Mouse (Mus musculus) forebrain, embryonic 14.5 days (tissue): ENCODE results near the gene Hepacam. TPM values are rescaled to one million over a fixed set of nuclear protein-coding genes. Genes with fewer than 3 reads are reported as not detected.

ENCODE experiments used
- ATAC-seq: fragments of 200-750 bp; cut with Nextera tagmentation; 2 replicates; pipeline ENCODE4 v1.8.0; 2017; ENCODE audit warnings: mild to moderate bottlenecking, moderate library complexity
- DNase-seq: peaks from one replicate; pipeline ENCODE4 v3.0.0-alpha.2; 2015; ENCODE audit warnings: low spot score
- H3K27ac ChIP-seq: fragments of 300-500 bp; sonication (generic); 2 replicates; pipeline ENCODE4 v1.5.1; 2014; ENCODE audit warnings: low read depth, mild to moderate bottlenecking, control low read depth, low read length, moderate library complexity
- H3K27me3 ChIP-seq: fragments of 300-500 bp; sonication (generic); replicated peaks from 2 replicates; pipeline ENCODE4 v1.6.1; 2014; ENCODE audit warnings: low read length, control low read depth, mixed read lengths; ENCODE audit not compliant: control insufficient read depth, insufficient read depth
- H3K36me3 ChIP-seq: fragments of 300-500 bp; sonication (generic); 2 replicates; pipeline ENCODE4 v1.6.1; 2014; ENCODE audit warnings: low read length, control low read depth; ENCODE audit not compliant: control insufficient read depth, insufficient read depth
- H3K4me1 ChIP-seq: fragments of 300-500 bp; sonication (generic); 2 replicates; pipeline ENCODE4 v1.6.1; 2014; ENCODE audit warnings: antibody characterized with exemption, low read length, control low read depth; ENCODE audit not compliant: control insufficient read depth, insufficient read depth
- H3K4me2 ChIP-seq: fragments of 300-500 bp; sonication (generic); 2 replicates; pipeline ENCODE4 v1.6.1; 2014; ENCODE audit warnings: mild to moderate bottlenecking, control low read depth, low read length
- H3K4me3 ChIP-seq: fragments of 300-500 bp; sonication (generic); 2 replicates; pipeline ENCODE4 v1.5.1; 2014; ENCODE audit warnings: low read depth, low read length, control low read depth
- H3K9ac ChIP-seq: fragments of 300-500 bp; sonication (generic); 2 replicates; pipeline ENCODE4 v1.6.1; 2014; ENCODE audit warnings: mild to moderate bottlenecking, low read length, control low read depth, moderate library complexity
- H3K9me3 ChIP-seq: fragments of 300-500 bp; sonication (generic); replicated peaks from 2 replicates; pipeline ENCODE4 v1.6.1; 2016; ENCODE audit warnings: low read length, control low read depth, mixed read lengths; ENCODE audit not compliant: control insufficient read depth
- WGBS: fragments of 180-500 bp; shearing (Covaris S2); extraction: QIAGEN DNeasy Blood & Tissue Kit; methylation state at CpG from one replicate; pipeline ENCODE4 v1.1.7; 2014; 5-methylcytosine and 5-hydroxymethylcytosine counted together
- polyA plus RNA-seq: library from polyadenylated mRNA; unstranded; fragments of >200 nt; fragmentation: Nextera tagmentation; extraction: Ambion mirVana; gene quantifications from 2 replicates; pipeline ENCODE4 v1.2.1, GENCODE M21; 2014

Gene Hepacam
- polyA plus RNA-seq, 1 experiment from 2014 or later = 1.9 TPM

- Histone ChIP-seq H3K36me3 (no peaks in the 10 kb centered on the region), H3K9me3 (no peaks in the 10 kb centered on the region), H3K9ac (no peak overlapping the region), H3K4me1 (no peaks in the 10 kb centered on the region), H3K27ac (no peak overlapping the region), H3K4me3 (no peak overlapping the region), H3K4me2 (no peak overlapping the region), H3K27me3 (no peaks in the 10 kb centered on the region)
- DNase-seq (no peak), ATAC-seq (no peak)
- WGBS = 83% methylated on average over 8 of the region's 8 CpGs
These were observed 1.7 kb downstream of the Hepacam start for GRCm38 (mm10) chr9:37368860-37369259.

- no peaks in the 10 kb centered on the region for H3K27me3 ChIP-seq
- H3K36me3 ChIP-seq = no peaks in the 10 kb centered on the region
- H3K9ac ChIP-seq = no peak overlapping the region
- no peak overlapping the region for H3K27ac ChIP-seq
- no peak for ATAC-seq
- no peak overlapping the region for H3K4me3 ChIP-seq
- H3K4me1 ChIP-seq = no peaks in the 10 kb centered on the region
- H3K4me2 ChIP-seq = no peak overlapping the region
- no peaks in the 10 kb centered on the region for H3K9me3 ChIP-seq
- WGBS = 90% methylated on average over 7 of the region's 7 CpGs
- no peak for DNase-seq
These were observed 4.2 kb downstream of the Hepacam start for GRCm38 (mm10) chr9:37371232-37371801.

GRCm38 (mm10) chr9:37375718-37376117 lies 8.6 kb downstream of the Hepacam start:
- H3K27ac ChIP-seq = no peak overlapping the region
- H3K9ac ChIP-seq = no peak overlapping the region
- WGBS = 76% methylated on average over 5 of the region's 5 CpGs
- H3K4me1 ChIP-seq = no peaks in the 10 kb centered on the region
- no peak overlapping the region for H3K4me3 ChIP-seq
- no peaks in the 10 kb centered on the region for H3K9me3 ChIP-seq
- no peaks in the 10 kb centered on the region for H3K27me3 ChIP-seq
- no peak for ATAC-seq
- H3K36me3 ChIP-seq = no peaks in the 10 kb centered on the region
- no peak overlapping the region for H3K4me2 ChIP-seq
- no peak for DNase-seq

- Histone ChIP-seq H3K36me3 (no peaks in the 10 kb centered on the region), H3K27ac (no peak overlapping the region), H3K4me2 (no peak overlapping the region), H3K9me3 (no peaks in the 10 kb centered on the region), H3K9ac (no peak overlapping the region), H3K4me3 (no peak overlapping the region), H3K27me3 (no peaks in the 10 kb centered on the region), H3K4me1 (no peaks in the 10 kb centered on the region)
- no peak for DNase-seq
- 92% methylated on average over 6 of the region's 6 CpGs for WGBS
- ATAC-seq = no peak
These were observed 16.0 kb downstream of the Hepacam start for GRCm38 (mm10) chr9:37383161-37383560.

GRCm38 (mm10) chr9:37384284-37385182 lies 17.4 kb downstream of the Hepacam start:
- no peaks in the 10 kb centered on the region for H3K9me3 ChIP-seq
- DNase-seq (peak; percentile 60), ATAC-seq (peak; percentile 88)
- H3K27ac ChIP-seq = no peak overlapping the region
- 10% methylated on average over 54 of the region's 54 CpGs for WGBS
- H3K36me3 ChIP-seq = no peaks in the 10 kb centered on the region
- H3K9ac ChIP-seq = peak overlapping the region; percentile 82
- H3K4me3 ChIP-seq = peak overlapping the region; percentile 45
- no peaks in the 10 kb centered on the region for H3K4me1 ChIP-seq
- peak overlapping the region; percentile 84 for H3K4me2 ChIP-seq
- no peaks in the 10 kb centered on the region for H3K27me3 ChIP-seq

GRCm38 (mm10) chr9:37390891-37391290 lies 23.7 kb downstream of the Hepacam start:
- Histone ChIP-seq H3K27ac (no peak overlapping the region), H3K4me3 (no peak overlapping the region), H3K9me3 (no peaks in the 10 kb centered on the region), H3K9ac (no peak overlapping the region), H3K4me1 (no peaks in the 10 kb centered on the region), H3K27me3 (no peaks in the 10 kb centered on the region), H3K36me3 (no peaks in the 10 kb centered on the region), H3K4me2 (no peak overlapping the region)
- DNase-seq = no peak
- no peak for ATAC-seq
- WGBS = 76% methylated on average over 2 of the region's 2 CpGs

GRCm38 (mm10) chr9:37392071-37392470 lies 24.9 kb downstream of the Hepacam start:
- ATAC-seq (no peak), DNase-seq (no peak)
- Histone ChIP-seq H3K9ac (no peak overlapping the region), H3K27me3 (no peaks in the 10 kb centered on the region), H3K27ac (no peak overlapping the region), H3K9me3 (no peaks in the 10 kb centered on the region), H3K4me2 (no peak overlapping the region), H3K4me1 (no peaks in the 10 kb centered on the region), H3K36me3 (no peaks in the 10 kb centered on the region), H3K4me3 (no peak overlapping the region)
- 49% methylated on average over 2 of the region's 2 CpGs for WGBS

GRCm38 (mm10) chr9:37393482-37394131 lies 26.5 kb downstream of the Hepacam start:
- Histone ChIP-seq H3K9me3 (no peaks in the 10 kb centered on the region), H3K9ac (no peak overlapping the region), H3K27me3 (no peaks in the 10 kb centered on the region), H3K36me3 (no peaks in the 10 kb centered on the region), H3K4me3 (no peak overlapping the region), H3K4me1 (no peaks in the 10 kb centered on the region), H3K27ac (no peak overlapping the region), H3K4me2 (no peak overlapping the region)
- 86% methylated on average over 8 of the region's 8 CpGs for WGBS
- no peak for DNase-seq
- no peak for ATAC-seq

GRCm38 (mm10) chr9:37400585-37400984 lies 33.4 kb downstream of the Hepacam start:
- 64% methylated on average over 2 of the region's 2 CpGs for WGBS
- ATAC-seq (no peak), DNase-seq (no peak)
- Histone ChIP-seq H3K9me3 (no peaks in the 10 kb centered on the region), H3K4me2 (no peak overlapping the region), H3K27me3 (no peaks in the 10 kb centered on the region), H3K4me1 (no peaks in the 10 kb centered on the region), H3K9ac (no peak overlapping the region), H3K27ac (no peak overlapping the region), H3K4me3 (no peak overlapping the region), H3K36me3 (no peaks in the 10 kb centered on the region)
